Mouse (Mus musculus) embryonic fibroblast, embryonic 13.5 days (primary cell): ENCODE results near the gene Manf. TPM values are rescaled to one million over a fixed set of nuclear protein-coding genes. Genes with fewer than 3 reads are reported as not detected.
A peak's percentile ranks its signal among the peaks of the same experiment; 100 is the strongest.

ENCODE experiments used
- H3K27ac ChIP-seq: 2 replicates; pipeline ENCODE4 v1.5.1; 2012; ENCODE audit warnings: low read length, control low read depth, inconsistent platforms; ENCODE audit not compliant: insufficient read depth
- H3K4me1 ChIP-seq: 2 replicates; pipeline ENCODE4 v1.6.1; 2011; ENCODE audit warnings: low read length; ENCODE audit not compliant: control insufficient read depth, insufficient read depth
- H3K4me3 ChIP-seq: 2 replicates; pipeline ENCODE4 v1.5.1; 2011; ENCODE audit warnings: mild to moderate bottlenecking, control low read depth, low read length; ENCODE audit not compliant: insufficient read depth
- CTCF ChIP-seq: IDR thresholded peaks from 2 replicates; pipeline ENCODE4 v1.5.1; 2011; ENCODE audit warnings: mild to moderate bottlenecking, control low read depth, low read length, moderate library complexity, borderline replicate concordance; ENCODE audit not compliant: insufficient read depth
- POLR2A ChIP-seq: IDR thresholded peaks from 2 replicates; pipeline ENCODE4 v1.6.1; 2011; ENCODE audit warnings: low read depth, mild to moderate bottlenecking, control low read depth, low read length, moderate library complexity
- polyA plus RNA-seq: library from polyadenylated mRNA; stranded (reverse); fragments of >200 nt; gene quantifications from 2 replicates; pipeline ENCODE4 v1.2.4, GENCODE M21; 2011; ENCODE audit warnings: low read depth; ENCODE audit not compliant: missing spikeins, insufficient read length

The Manf gene
- polyA plus RNA-seq, 1 experiment: 290 TPM

- TF ChIP-seq CTCF (no peak), POLR2A (no peak)
- no peak overlapping the region for H3K4me3 ChIP-seq
These were observed 35.1 kb downstream of the Manf start for GRCm38 (mm10) chr9:106856664-106857063.

GRCm38 (mm10) chr9:106842800-106843199 is 49.0 kb downstream of the Manf start:
- Histone ChIP-seq H3K4me1 (no peaks in the 10 kb centered on the region), H3K4me3 (no peak overlapping the region), H3K27ac (no peak overlapping the region)
- TF ChIP-seq POLR2A (no peak), CTCF (no peak)

More at GRCm38 (mm10) chr9:106856664-106857063, 35.1 kb downstream of the Manf start:
- Histone ChIP-seq H3K4me1 (no peaks in the 10 kb centered on the region), H3K27ac (no peak overlapping the region)

GRCm38 (mm10) chr9:106840569-106840968 is 51.2 kb downstream of the Manf start:
- no peaks in the 10 kb centered on the region for H3K4me1 ChIP-seq
- TF ChIP-seq CTCF (no peak), POLR2A (no peak)
- H3K27ac ChIP-seq: no peak overlapping the region
- H3K4me3 ChIP-seq: no peak overlapping the region

GRCm38 (mm10) chr9:106822381-106823104 is 69.2 kb downstream of the Manf start:
- Histone ChIP-seq H3K4me3 (peak overlapping the region; percentile 97), H3K27ac (peak overlapping the region; percentile 51), H3K4me1 (no peaks in the 10 kb centered on the region)
- TF ChIP-seq CTCF (no peak), POLR2A (peak; percentile 61)

GRCm38 (mm10) chr9:106821618-106822380 is 70.0 kb downstream of the Manf start, which contains the start of gene Dcaf1:
Gene Dcaf1 (plus strand): TSS chr9:106821874.
- Histone ChIP-seq H3K27ac (peak within 1 kb of the TSS; percentile 51), H3K4me1 (no peaks in the 10 kb centered on the region), H3K4me3 (peak within 1 kb of the TSS; percentile 97)
- no peak for TF ChIP-seq CTCF
- TF ChIP-seq POLR2A: peak; percentile 79; the same call in 1 of the 2 replicates

GRCm38 (mm10) chr9:106821050-106821617 is 70.6 kb downstream of the Manf start:
- no peak for TF ChIP-seq POLR2A
- TF ChIP-seq CTCF: no peak
- H3K27ac ChIP-seq: no peak overlapping the region
- no peaks in the 10 kb centered on the region for H3K4me1 ChIP-seq
- peak overlapping the region; percentile 46 for H3K4me3 ChIP-seq

GRCm38 (mm10) chr9:106819201-106819600 is 72.6 kb downstream of the Manf start:
- TF ChIP-seq CTCF (no peak), POLR2A (no peak)
- Histone ChIP-seq H3K4me1 (no peaks in the 10 kb centered on the region), H3K27ac (no peak overlapping the region), H3K4me3 (no peak overlapping the region)

GRCm38 (mm10) chr9:106818191-106818590 is 73.6 kb downstream of the Manf start:
- Histone ChIP-seq H3K4me3 (no peak overlapping the region), H3K27ac (no peak overlapping the region), H3K4me1 (no peaks in the 10 kb centered on the region)
- no peak for TF ChIP-seq POLR2A
- no peak for TF ChIP-seq CTCF

GRCm38 (mm10) chr9:106806503-106806902 is 85.3 kb downstream of the Manf start:
- TF ChIP-seq POLR2A: no peak
- TF ChIP-seq CTCF: no peak
- Histone ChIP-seq H3K27ac (no peak overlapping the region), H3K4me3 (no peak overlapping the region), H3K4me1 (no peaks in the 10 kb centered on the region)

GRCm38 (mm10) chr9:106790831-106791230 is 100.9 kb downstream of the Manf start:
- Histone ChIP-seq H3K4me3 (no peak overlapping the region), H3K27ac (no peak overlapping the region), H3K4me1 (no peaks in the 10 kb centered on the region; the same call in 1 of the 2 replicates)
- TF ChIP-seq CTCF (no peak), POLR2A (no peak)
